In the genomic region with DNA sequence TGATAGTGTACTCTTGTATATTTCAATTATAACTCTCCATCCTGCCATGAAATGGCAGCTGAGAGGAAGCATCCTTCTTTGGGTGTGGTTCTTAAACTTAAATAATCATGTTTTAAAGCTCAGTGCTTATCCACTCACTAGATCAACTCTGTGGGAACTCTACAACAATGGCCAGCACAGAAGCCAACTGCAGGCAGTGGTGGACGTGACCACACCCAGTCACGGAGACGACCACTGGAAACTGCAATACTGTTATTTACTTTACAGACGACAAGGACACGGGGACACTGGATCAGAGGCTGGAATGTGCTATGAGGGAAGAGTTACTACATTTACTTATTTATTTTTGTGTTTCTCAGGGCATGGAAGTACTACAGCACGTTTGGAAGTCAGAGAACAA, we compare ENCODE assay signal across 21 mouse cellular contexts. TPM values are rescaled to one million over a fixed set of nuclear protein-coding genes. Genes with fewer than 3 reads are reported as not detected.
DNase-seq lines count a peak whose midpoint lies in the region; ATAC-seq and TF ChIP-seq lines count a peak whose summit lies in the region.
"Had no signal": no experiment of that assay in that cellular context is flagged by ENCODE, and none has a peak within 500 bp of the region (broad histone marks: within the 10 kb centered on the region; RNA-seq: fewer than 3 reads in every experiment).

No protein-coding gene starts in this region.

- 0 out of 2 replicates have a peak, but pooled peaks have one; percentile 34 for TF ChIP-seq EP300 in heart, adult 2 months (IDR thresholded peaks at IDR 0.05; ENCODE audit: insufficient read depth, low read depth, low read length)

- no peak for TF ChIP-seq POLR2A in heart, adult 2 months (IDR thresholded peaks at IDR 0.05; ENCODE audit: insufficient read depth, low read depth, low read length)
- no peak for TF ChIP-seq POLR2A in small intestine, adult 2 months (IDR thresholded peaks at IDR 0.05; ENCODE audit: low read depth, low read length)

- no peaks in the 10 kb centered on the region for H3K79me2 ChIP-seq in heart, adult 2 months (replicated peaks; ENCODE audit: control insufficient read depth, insufficient read depth, low read length)

- no peaks in the 10 kb centered on the region for H3K9me3 ChIP-seq in lung, embryonic 16.5 days (ENCODE audit: control insufficient read depth, low read length)
- H3K9me3 ChIP-seq: embryonic facial prominence, embryonic 15.5 days; forebrain, embryonic 10.5 days; heart, embryonic 13.5 days; hindbrain, embryonic 10.5 days had no signal

- H3K9ac ChIP-seq in heart, adult 2 months (ENCODE audit: low read depth, low read length) = no peak overlapping the region
- no peak overlapping the region for H3K9ac ChIP-seq in lung, embryonic 16.5 days (ENCODE audit: low read length)
- H3K9ac ChIP-seq: embryonic facial prominence, embryonic 15.5 days; heart, embryonic 13.5 days; hindbrain, embryonic 14.5 days had no signal

- no peak overlapping the region for H3K4me3 ChIP-seq in heart, adult 2 months
- no peak overlapping the region for H3K4me3 ChIP-seq in lung, embryonic 16.5 days (ENCODE audit: low read length)
- no peak overlapping the region for H3K4me3 ChIP-seq in small intestine, adult 2 months (ENCODE audit: low read depth, low read length)
- H3K4me3 ChIP-seq: embryonic facial prominence, embryonic 15.5 days; erythroblast, embryonic 14.5 days; forebrain, embryonic 10.5 days; gastrocnemius, adult 2 months; heart, embryonic 13.5 days; hindbrain, embryonic 10.5 days had no signal

- 0 out of 2 replicates have a peak, but pooled peaks have one; percentile 13 for ATAC-seq in lung, embryonic 16.5 days (ENCODE audit: low read depth)
- ATAC-seq: forebrain, embryonic 14.5 days had no signal

- DNase-seq in heart, adult 2 months = no peak
- no peak for DNase-seq in heart, postnatal 36 days
- peak; percentile 42 for DNase-seq in lung, postnatal 14 days
- DNase-seq in layer of hippocampus, postnatal 10 days (ENCODE audit: low spot score in 2 of 2) = no peak
- DNase-seq in spleen, postnatal 14 days (ENCODE audit: low spot score in 2 of 2) = no peak
- no peak for DNase-seq in adrenal gland, postnatal 14 days
- DNase-seq: adrenal gland, postnatal 10 days; cerebellum, adult 11-12 months; cerebellum, adult 9-11 months; embryo, embryonic 11 days; gastrocnemius, adult 2 months; gastrocnemius, postnatal 25 days had no signal

- peak overlapping the region; percentile 12 for H3K27ac ChIP-seq in heart, adult 2 months
- H3K27ac ChIP-seq in lung, embryonic 16.5 days (ENCODE audit: low read length) = no peak overlapping the region
- H3K27ac ChIP-seq in small intestine, adult 2 months (ENCODE audit: insufficient read depth, low read depth, low read length) = peak overlapping the region; percentile 45
- H3K27ac ChIP-seq: embryonic facial prominence, embryonic 15.5 days; forebrain, embryonic 10.5 days; heart, embryonic 13.5 days; hindbrain, embryonic 10.5 days; hindbrain, embryonic 14.5 days had no signal

- H3K27me3 ChIP-seq in heart, adult 2 months (ENCODE audit: control insufficient read depth, insufficient read depth, low read length) = no peaks in the 10 kb centered on the region
- no peaks in the 10 kb centered on the region for H3K27me3 ChIP-seq in lung, embryonic 16.5 days (ENCODE audit: control insufficient read depth, insufficient read depth, low read depth, low read length)
- H3K27me3 ChIP-seq in small intestine, adult 2 months (ENCODE audit: control insufficient read depth, insufficient read depth, low read length) = no peaks in the 10 kb centered on the region
- H3K27me3 ChIP-seq: embryonic facial prominence, embryonic 15.5 days; heart, embryonic 13.5 days had no signal

- TF ChIP-seq CTCF in heart, adult 2 months (IDR thresholded peaks at IDR 0.05) = no peak
- TF ChIP-seq CTCF in small intestine, adult 2 months (IDR thresholded peaks at IDR 0.05; ENCODE audit: extremely low read depth, insufficient read length, insufficient replicate concordance, low read depth, low read length) = no peak

- intact Hi-C loops in heart, adult 2 months (cut with DNase I) = loop anchor here (2.0 to 5.0 kb wide), 2 partner anchors 19 to 53 kb away; no protein-coding TSS in a partner anchor
- intact Hi-C loops in heart, postnatal 36 days (cut with DNase I) = no loop called here

- 41% methylated on average over 6 of the region's 6 CpGs for WGBS in heart, adult 2 months
- 35% methylated on average over 6 of the region's 6 CpGs for WGBS in lung, embryonic 16.5 days
- 21% methylated on average over 6 of the region's 6 CpGs for WGBS in small intestine, adult 2 months

- H3K36me3 ChIP-seq in heart, adult 2 months (ENCODE audit: control insufficient read depth, insufficient read depth, low read length) = no peaks in the 10 kb centered on the region
- H3K36me3 ChIP-seq in lung, embryonic 16.5 days (ENCODE audit: control insufficient read depth, insufficient read depth, low read length) = no peaks in the 10 kb centered on the region
- H3K36me3 ChIP-seq in small intestine, adult 2 months (ENCODE audit: control insufficient read depth, insufficient read depth, low read length) = no peaks in the 10 kb centered on the region
- H3K36me3 ChIP-seq: embryonic facial prominence, embryonic 15.5 days; forebrain, embryonic 10.5 days; heart, embryonic 13.5 days; hindbrain, embryonic 10.5 days had no signal

- peaks cover 3% of the 10 kb centered on the region for H3K4me1 ChIP-seq in heart, adult 2 months (ENCODE audit: control insufficient read depth, insufficient read depth, low read length)
- H3K4me1 ChIP-seq in lung, embryonic 16.5 days (replicated peaks; ENCODE audit: control insufficient read depth, insufficient read depth, low read length) = 0 out of 2 replicates have a peak, but pooled peaks cover 2% of the 10 kb centered on the region
- H3K4me1 ChIP-seq in small intestine, adult 2 months (ENCODE audit: control insufficient read depth, insufficient read depth, insufficient read length, low read length) = peaks cover 28% of the 10 kb centered on the region; the same call in 1 of the 2 replicates

- H3K4me2 ChIP-seq in lung, embryonic 16.5 days (ENCODE audit: low read depth, low read length) = no peak overlapping the region
- H3K4me2 ChIP-seq: embryonic facial prominence, embryonic 15.5 days; heart, embryonic 13.5 days; hindbrain, embryonic 14.5 days had no signal

RNA-seq across cellular contexts. Expression of a gene that starts 57.2 kb away (rescaled TPM):
- 10 to 100 TPM; 16.8 to 24.1 TPM for total RNA-seq in heart, adult 2 months (2021)
- 22.2 and 27.8 TPM in 2 replicates for polyA plus RNA-seq in heart, adult 2 months (2012; rRNA removed)
- 10 to 100 TPM; 20.4 to 24.5 TPM for total RNA-seq in heart, postnatal 36 days (2021)
- 15.1 and 20.4 TPM in 2 replicates for polyA plus RNA-seq in lung, embryonic 16.5 days (2015; fragmentation: Nextera tagmentation; extraction: Ambion mirVana)
- 29.5 and 77.8 TPM in 2 replicates for polyA plus RNA-seq in small intestine, adult 2 months (2012; rRNA removed)
- 10 to 100 TPM; 40.8 to 48.9 TPM for total RNA-seq in layer of hippocampus, postnatal 10 days (2021)
- total RNA-seq in adrenal gland, postnatal 14 days (2021) = 31.5 and 31.6 TPM in 2 replicates
